Mouse (Mus musculus): ENCODE measurements around the gene Mospd3. TPM values are rescaled to one million over a fixed set of nuclear protein-coding genes. Genes with fewer than 3 reads are reported as not detected.

Gene Mospd3
- polyA plus RNA-seq, 1 experiment from 2014 or later: 32.1 TPM

- H3K4me3 ChIP-seq (ENCODE audit: low read depth, low read length): peak overlapping the region; percentile 28; the same call in 1 of the 2 replicates
- 4% methylated on average over 44 of the region's 44 CpGs for WGBS
- no peaks in the 10 kb centered on the region for H3K9me3 ChIP-seq (ENCODE audit: low read length)
- ATAC-seq: no peak
- peak; percentile 17 for DNase-seq (ENCODE audit: low spot score)
- peaks cover 11% of the 10 kb centered on the region for H3K4me1 ChIP-seq (ENCODE audit: insufficient read depth, low read depth, low read length)
- 0 out of 2 replicates have a peak, but pooled peaks have one; percentile 11 for TF ChIP-seq CTCF (IDR thresholded peaks at IDR 0.05)
- no peak for TF ChIP-seq EP300 (IDR thresholded peaks at IDR 0.05)
- peak overlapping the region; percentile 52 for H3K4me2 ChIP-seq (replicated peaks; ENCODE audit: low read depth, low read length)
- peaks cover 11% of the 10 kb centered on the region; the same call in 1 of the 2 replicates for H3K36me3 ChIP-seq (ENCODE audit: insufficient read depth, low read length)
- no peak overlapping the region for H3K27ac ChIP-seq (ENCODE audit: low read length)
- no peak overlapping the region for H3K9ac ChIP-seq (replicated peaks; ENCODE audit: low read depth)
- H3K27me3 ChIP-seq (replicated peaks; ENCODE audit: insufficient read depth, low read length): 0 out of 2 replicates have a peak, but pooled peaks cover 8% of the 10 kb centered on the region
These were observed 44.3 kb upstream of the Mospd3 start for GRCm38 (mm10) chr5:137645091-137645651.

- H3K9ac ChIP-seq (replicated peaks; ENCODE audit: low read depth): no peak overlapping the region
- no peak overlapping the region for H3K4me2 ChIP-seq (replicated peaks; ENCODE audit: low read depth, low read length)
- peaks cover 15% of the 10 kb centered on the region; the same call in 1 of the 2 replicates for H3K36me3 ChIP-seq (ENCODE audit: insufficient read depth, low read length)
- no peak for DNase-seq (ENCODE audit: low spot score)
- peaks cover 5% of the 10 kb centered on the region for H3K4me1 ChIP-seq (ENCODE audit: insufficient read depth, low read depth, low read length)
- no peak for ATAC-seq
- 52% methylated on average over 19 of the region's 19 CpGs for WGBS
- H3K9me3 ChIP-seq (ENCODE audit: low read length): no peaks in the 10 kb centered on the region
- no peak for TF ChIP-seq CTCF (IDR thresholded peaks at IDR 0.05)
- no peak for TF ChIP-seq EP300 (IDR thresholded peaks at IDR 0.05)
- no peak overlapping the region for H3K27ac ChIP-seq (ENCODE audit: low read length)
- H3K4me3 ChIP-seq (ENCODE audit: low read depth, low read length): no peak overlapping the region
- H3K27me3 ChIP-seq (replicated peaks; ENCODE audit: insufficient read depth, low read length): 0 out of 2 replicates have a peak, but pooled peaks cover 8% of the 10 kb centered on the region
These were observed 43.6 kb upstream of the Mospd3 start for GRCm38 (mm10) chr5:137644484-137644883.

- Histone ChIP-seq H3K4me3 (ENCODE audit: low read depth, low read length) (no peak overlapping the region), H3K36me3 (ENCODE audit: insufficient read depth, low read length) (peaks cover 26% of the 10 kb centered on the region), H3K27me3 (replicated peaks; ENCODE audit: insufficient read depth, low read length) (0 out of 2 replicates have a peak, but pooled peaks cover 8% of the 10 kb centered on the region), H3K27ac (ENCODE audit: low read length) (no peak overlapping the region), H3K4me2 (replicated peaks; ENCODE audit: low read depth, low read length) (no peak overlapping the region), H3K9me3 (ENCODE audit: low read length) (no peaks in the 10 kb centered on the region), H3K9ac (replicated peaks; ENCODE audit: low read depth) (no peak overlapping the region), H3K4me1 (ENCODE audit: insufficient read depth, low read depth, low read length) (peaks cover 3% of the 10 kb centered on the region)
- DNase-seq (ENCODE audit: low spot score): no peak
- WGBS: 50% methylated on average over 4 of the region's 4 CpGs
- TF ChIP-seq EP300 (IDR thresholded peaks at IDR 0.05) (no peak), CTCF (IDR thresholded peaks at IDR 0.05) (no peak)
- no peak for ATAC-seq
These were observed 42.0 kb upstream of the Mospd3 start for GRCm38 (mm10) chr5:137642886-137643285.

- Histone ChIP-seq H3K27me3 (replicated peaks; ENCODE audit: insufficient read depth, low read length) (0 out of 2 replicates have a peak, but pooled peaks cover 8% of the 10 kb centered on the region), H3K4me1 (ENCODE audit: insufficient read depth, low read depth, low read length) (peaks cover 3% of the 10 kb centered on the region), H3K9ac (replicated peaks; ENCODE audit: low read depth) (no peak within 1 kb of the TSS), H3K27ac (ENCODE audit: low read length) (no peak within 1 kb of the TSS), H3K4me3 (ENCODE audit: low read depth, low read length) (no peak within 1 kb of the TSS), H3K36me3 (ENCODE audit: insufficient read depth, low read length) (peaks cover 41% of the 10 kb centered on the region), H3K9me3 (ENCODE audit: low read length) (no peaks in the 10 kb centered on the region), H3K4me2 (replicated peaks; ENCODE audit: low read depth, low read length) (no peak within 1 kb of the TSS)
- TF ChIP-seq EP300 (IDR thresholded peaks at IDR 0.05): no peak
- TF ChIP-seq CTCF (IDR thresholded peaks at IDR 0.05): peak; percentile 63
- ATAC-seq (no peak), DNase-seq (ENCODE audit: low spot score) (peak; percentile 25)
- 82% methylated on average over 19 of the region's 19 CpGs for WGBS
These were observed 40.2 kb upstream of the Mospd3 start, which contains the start of gene Sap25 for GRCm38 (mm10) chr5:137641054-137641453. TSS of gene Sap25 (plus strand) at chr5:137641334.

- ATAC-seq: peak; percentile 78
- 47% methylated on average over 7 of the region's 7 CpGs for WGBS
- TF ChIP-seq EP300 (IDR thresholded peaks at IDR 0.05): peak; percentile 73
- no peak for TF ChIP-seq CTCF (IDR thresholded peaks at IDR 0.05)
These were observed 38.6 kb upstream of the Mospd3 start for GRCm38 (mm10) chr5:137639472-137639871.

GRCm38 (mm10) chr5:137633397-137634084 is 32.7 kb upstream of the Mospd3 start:
- peaks cover 26% of the 10 kb centered on the region for H3K36me3 ChIP-seq (ENCODE audit: insufficient read depth, low read length)
- no peak for TF ChIP-seq CTCF (IDR thresholded peaks at IDR 0.05)
- peak; percentile 16; the same call in 1 of the 2 replicates for TF ChIP-seq EP300 (IDR thresholded peaks at IDR 0.05)
- peaks cover 32% of the 10 kb centered on the region for H3K4me1 ChIP-seq (ENCODE audit: insufficient read depth, low read depth, low read length)
- ATAC-seq: no peak
- peak; percentile 77 for DNase-seq (ENCODE audit: low spot score)
- no peak overlapping the region for H3K4me2 ChIP-seq (replicated peaks; ENCODE audit: low read depth, low read length)
- H3K4me3 ChIP-seq (ENCODE audit: low read depth, low read length): no peak overlapping the region
- no peak overlapping the region for H3K9ac ChIP-seq (replicated peaks; ENCODE audit: low read depth)
- H3K27me3 ChIP-seq (replicated peaks; ENCODE audit: insufficient read depth, low read length): no peaks in the 10 kb centered on the region
- peak overlapping the region; percentile 72 for H3K27ac ChIP-seq (ENCODE audit: low read length)
- WGBS: 50% methylated on average over 12 of the region's 12 CpGs
- H3K9me3 ChIP-seq (ENCODE audit: low read length): no peaks in the 10 kb centered on the region

More at GRCm38 (mm10) chr5:137639472-137639871, 38.6 kb upstream of the Mospd3 start:
- peaks cover 47% of the 10 kb centered on the region for H3K36me3 ChIP-seq (ENCODE audit: insufficient read depth, low read length)
- no peak overlapping the region for H3K4me3 ChIP-seq (ENCODE audit: low read depth, low read length)
- H3K4me1 ChIP-seq (ENCODE audit: insufficient read depth, low read depth, low read length): no peaks in the 10 kb centered on the region
- H3K9ac ChIP-seq (replicated peaks; ENCODE audit: low read depth): no peak overlapping the region
- H3K27ac ChIP-seq (ENCODE audit: low read length): peak overlapping the region; percentile 75
- peak; percentile 67 for DNase-seq (ENCODE audit: low spot score)
- H3K27me3 ChIP-seq (replicated peaks; ENCODE audit: insufficient read depth, low read length): 0 out of 2 replicates have a peak, but pooled peaks cover 7% of the 10 kb centered on the region
- H3K4me2 ChIP-seq (replicated peaks; ENCODE audit: low read depth, low read length): no peak overlapping the region
- H3K9me3 ChIP-seq (ENCODE audit: low read length): no peaks in the 10 kb centered on the region
